In the genomic region with DNA sequence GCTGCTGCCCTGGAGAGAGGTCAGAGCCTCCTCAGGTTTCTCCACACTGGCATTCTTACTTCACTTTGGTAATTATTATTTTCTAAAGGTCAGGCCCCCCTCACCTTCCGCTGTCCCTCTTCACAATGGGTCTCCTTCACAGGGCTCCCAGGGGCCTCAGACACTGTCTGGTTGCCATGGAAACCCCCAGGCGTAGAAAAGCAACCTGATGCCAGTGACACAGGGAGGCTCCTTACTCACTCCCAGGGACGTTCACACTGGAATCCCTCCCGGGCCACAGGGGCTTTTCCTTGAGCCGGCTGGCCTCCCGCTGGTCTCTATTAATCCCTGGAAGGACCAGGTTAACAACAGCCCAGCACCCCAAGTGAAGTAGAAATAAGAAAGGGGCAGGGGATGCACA, we compare ENCODE assay signal across 10 mouse cellular contexts. TPM values are rescaled to one million over a fixed set of nuclear protein-coding genes. Genes with fewer than 3 reads are reported as not detected.
A peak's percentile ranks its signal among the peaks of the same experiment; 100 is the strongest.
DNase-seq lines count a peak whose midpoint lies in the region; ATAC-seq lines count a peak whose summit lies in the region.
"Had no signal": no experiment of that assay in that cellular context is flagged by ENCODE, and none has a peak within 500 bp of the region (broad histone marks: within the 10 kb centered on the region; RNA-seq: fewer than 3 reads in every experiment).

No protein-coding gene starts in this region.

- no peak for DNase-seq in heart, adult 18-20 months
- DNase-seq in embryo, embryonic 11 days = peak; percentile 95
- peak; percentile 89 for DNase-seq in neural tube, embryonic 10.5 days (ENCODE audit: extremely low spot score, low spot score)
- no peak for DNase-seq in spleen, postnatal 14 days (ENCODE audit: low spot score in 2 of 2)
- no peak for DNase-seq in cerebellum, adult 11-12 months
- no peak for DNase-seq in liver, embryonic 11.5 days (ENCODE audit: low spot score)
- DNase-seq: kidney, adult 2 months; lung, postnatal 4 days had no signal

- peaks cover 35% of the 10 kb centered on the region for H3K4me1 ChIP-seq in heart, embryonic 13.5 days
- peaks cover 50% of the 10 kb centered on the region for H3K4me1 ChIP-seq in hindbrain, embryonic 13.5 days (replicated peaks)
- H3K4me1 ChIP-seq in liver, embryonic 11.5 days (replicated peaks; ENCODE audit: control insufficient read depth, insufficient read depth, low read length) = peaks cover 14% of the 10 kb centered on the region

- no peak for ATAC-seq in heart, embryonic 13.5 days (ENCODE audit: extremely low read depth, insufficient number of reproducible peaks, low FRiP score, low TSS enrichment)
- ATAC-seq in hindbrain, embryonic 13.5 days (ENCODE audit: low FRiP score) = 0 out of 2 replicates have a peak, but pooled peaks have one; percentile 26
- no peak for ATAC-seq in liver, embryonic 11.5 days (replicated peaks; ENCODE audit: low FRiP score)

- peak overlapping the region; percentile 15; the same call in 1 of the 2 replicates for H3K9ac ChIP-seq in heart, embryonic 13.5 days
- peak overlapping the region; percentile 51; the same call in 1 of the 2 replicates for H3K9ac ChIP-seq in hindbrain, embryonic 13.5 days
- no peak overlapping the region for H3K9ac ChIP-seq in liver, embryonic 11.5 days (ENCODE audit: low read depth, low read length)

- H3K36me3 ChIP-seq in heart, embryonic 13.5 days = peaks cover 21% of the 10 kb centered on the region; the same call in 1 of the 2 replicates
- H3K36me3 ChIP-seq in hindbrain, embryonic 13.5 days = peaks cover 26% of the 10 kb centered on the region
- H3K36me3 ChIP-seq in liver, embryonic 11.5 days (ENCODE audit: control insufficient read depth, insufficient read depth, low read length) = no peaks in the 10 kb centered on the region

- H3K9me3 ChIP-seq in heart, embryonic 13.5 days = no peaks in the 10 kb centered on the region
- H3K9me3 ChIP-seq in hindbrain, embryonic 13.5 days = no peaks in the 10 kb centered on the region
- H3K9me3 ChIP-seq in liver, embryonic 11.5 days (ENCODE audit: control insufficient read depth, low read length) = no peaks in the 10 kb centered on the region

- no peak overlapping the region for H3K27ac ChIP-seq in heart, embryonic 13.5 days (replicated peaks)
- peak overlapping the region; percentile 78 for H3K27ac ChIP-seq in hindbrain, embryonic 13.5 days
- H3K27ac ChIP-seq in liver, embryonic 11.5 days (ENCODE audit: low read depth, low read length) = no peak overlapping the region

- no peak overlapping the region for H3K4me3 ChIP-seq in heart, embryonic 13.5 days
- H3K4me3 ChIP-seq in hindbrain, embryonic 13.5 days = 0 out of 2 replicates have a peak overlapping the region, but pooled peaks have one; percentile 16
- no peak overlapping the region for H3K4me3 ChIP-seq in liver, embryonic 11.5 days (ENCODE audit: low read depth, low read length)

- no peaks in the 10 kb centered on the region for H3K27me3 ChIP-seq in heart, embryonic 13.5 days (replicated peaks)
- no peaks in the 10 kb centered on the region for H3K27me3 ChIP-seq in hindbrain, embryonic 13.5 days
- H3K27me3 ChIP-seq in liver, embryonic 11.5 days (replicated peaks; ENCODE audit: control insufficient read depth, insufficient read depth, low read length) = no peaks in the 10 kb centered on the region; the same call in 1 of the 2 replicates

- peak overlapping the region; percentile 9; the same call in 1 of the 2 replicates for H3K4me2 ChIP-seq in heart, embryonic 13.5 days
- H3K4me2 ChIP-seq in hindbrain, embryonic 13.5 days = peak overlapping the region; percentile 36
- no peak overlapping the region for H3K4me2 ChIP-seq in liver, embryonic 11.5 days

- WGBS in heart, embryonic 13.5 days = 14% methylated on average over 6 of the region's 6 CpGs
- WGBS in hindbrain, embryonic 13.5 days = under 1% methylated on average over 6 of the region's 6 CpGs
- 8% methylated on average over 6 of the region's 6 CpGs for WGBS in liver, embryonic 11.5 days

RNA-seq across cellular contexts. Expression of a gene that starts 14.4 kb away (rescaled TPM):
- polyA plus RNA-seq in heart, embryonic 13.5 days (2015; fragmentation: Nextera tagmentation; extraction: Ambion mirVana) = 26.1 and 27.8 TPM in 2 replicates
- under 1 TPM in 1 of 2 experiments, not detected in 1; 0.36 TPM for total RNA-seq in heart, adult 18-20 months (2021)
- polyA plus RNA-seq in hindbrain, embryonic 13.5 days (2015; fragmentation: Nextera tagmentation; extraction: Ambion mirVana) = 53.5 and 69.4 TPM in 2 replicates
- 6.5 and 7.0 TPM in 2 replicates for polyA plus RNA-seq in liver, embryonic 11.5 days (2014; fragmentation: Nextera tagmentation; extraction: Ambion mirVana)
- polyA plus RNA-seq: kidney, adult 2 months had no signal

RNA-seq across cellular contexts. Expression of a gene that starts 26.1 kb away (rescaled TPM):
- polyA plus RNA-seq in heart, embryonic 13.5 days (2015; fragmentation: Nextera tagmentation; extraction: Ambion mirVana) = 29.6 and 36.5 TPM in 2 replicates
- 10 to 100 TPM; 16.0 to 16.5 TPM for total RNA-seq in heart, adult 18-20 months (2021)
- polyA plus RNA-seq in hindbrain, embryonic 13.5 days (2015; fragmentation: Nextera tagmentation; extraction: Ambion mirVana) = 53.6 and 58.3 TPM in 2 replicates
- polyA plus RNA-seq in liver, embryonic 11.5 days (2014; fragmentation: Nextera tagmentation; extraction: Ambion mirVana) = 25.7 and 28.0 TPM in 2 replicates

Comparison
In these comparisons a context has a peak if more than half of its experiments do, and no peak if none do; other contexts are left out.
1. DNase-seq: peak in embryo, embryonic 11 days (single experiment) and neural tube, embryonic 10.5 days (single experiment); none in heart, adult 18-20 months (0 of 2), spleen, postnatal 14 days (0 of 2), cerebellum, adult 11-12 months (single experiment) and liver, embryonic 11.5 days (single experiment).